Mouse (Mus musculus): ENCODE data around the gene Maats1.

DNA sequence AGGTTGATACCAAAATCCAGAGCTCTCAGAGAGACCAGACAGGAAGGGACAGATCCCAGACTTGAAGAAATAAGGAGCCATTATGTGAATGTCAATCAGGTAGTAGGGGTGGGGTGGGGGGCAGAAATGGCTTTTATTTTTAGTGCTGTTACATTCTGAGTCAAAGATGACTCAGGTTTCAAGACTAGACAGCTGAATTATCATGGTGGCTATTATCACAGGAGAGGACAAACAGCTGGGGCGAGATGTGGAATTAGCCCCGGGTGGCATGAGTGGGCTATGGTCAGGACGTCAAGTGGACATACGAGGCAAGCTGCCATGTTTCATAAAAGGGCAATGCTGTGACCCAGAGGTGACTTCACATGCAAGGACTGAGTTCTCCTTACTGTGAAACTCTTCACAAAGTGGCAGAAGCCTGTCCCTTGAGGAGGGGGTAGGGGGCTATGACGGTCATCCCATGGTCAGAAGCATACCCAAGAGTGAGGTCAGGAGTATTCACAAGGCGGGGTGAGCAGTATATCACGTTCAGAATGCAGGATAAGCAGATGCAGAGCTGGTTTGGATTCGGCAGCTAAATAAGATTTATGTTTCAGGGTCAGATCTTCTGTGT is 47.4 kb upstream of the Maats1 start:
- TF ChIP-seq CTCF (IDR thresholded peaks at IDR 0.05; ENCODE audit: extremely low read depth, insufficient read depth, low read length) (no peak), POLR2A (IDR thresholded peaks at IDR 0.05; ENCODE audit: extremely low read depth, insufficient read depth, low read length) (no peak)
